Mouse (Mus musculus) ES-Bruce4 (cell line): ENCODE data around the gene Arhgap17. TPM values are rescaled to one million over a fixed set of nuclear protein-coding genes. Genes with fewer than 3 reads are reported as not detected.

ENCODE experiments used
- H3K27ac ChIP-seq: 2 replicates; pipeline ENCODE4 v1.5.1; 2012; ENCODE audit warnings: low read length, inconsistent platforms; ENCODE audit not compliant: insufficient read depth
- H3K27me3 ChIP-seq: 2 replicates; pipeline ENCODE4 v1.6.1; 2012; ENCODE audit warnings: mild to moderate bottlenecking, low read length, inconsistent platforms; ENCODE audit not compliant: control insufficient read depth, poor library complexity, insufficient read depth, severe bottlenecking
- H3K36me3 ChIP-seq: 2 replicates; pipeline ENCODE4 v1.6.1; 2012; ENCODE audit warnings: inconsistent platforms, mild to moderate bottlenecking, low read length, moderate library complexity; ENCODE audit not compliant: control insufficient read depth, poor library complexity, insufficient read depth, severe bottlenecking
- H3K4me1 ChIP-seq: one replicate; pipeline ENCODE4 v1.8.1; 2011; ENCODE audit warnings: low read length; ENCODE audit not compliant: control insufficient read depth, insufficient read depth
- H3K4me3 ChIP-seq: 2 replicates; pipeline ENCODE4 v1.5.1; 2011; ENCODE audit warnings: low read depth, mild to moderate bottlenecking, low read length
- H3K9ac ChIP-seq: 2 replicates; pipeline ENCODE4 v1.6.1; 2012; ENCODE audit warnings: low read depth, mild to moderate bottlenecking, inconsistent platforms; ENCODE audit not compliant: poor library complexity, severe bottlenecking
- H3K9me3 ChIP-seq: replicated peaks from 2 replicates; pipeline ENCODE4 v1.6.1; 2012; ENCODE audit warnings: mild to moderate bottlenecking, low read length, inconsistent platforms; ENCODE audit not compliant: control insufficient read depth, poor library complexity, insufficient read depth, severe bottlenecking
- CTCF ChIP-seq: IDR thresholded peaks from one replicate; pipeline ENCODE4 v1.8.1; 2011; ENCODE audit warnings: low read depth, low read length
- EP300 ChIP-seq: IDR thresholded peaks from 2 replicates; pipeline ENCODE4 v1.6.1; 2011; ENCODE audit warnings: low read depth, low read length; ENCODE audit not compliant: insufficient read depth
- POLR2A ChIP-seq: IDR thresholded peaks from one replicate; pipeline ENCODE4 v1.8.1; 2011; ENCODE audit warnings: low read length; ENCODE audit not compliant: insufficient read depth
- polyA plus RNA-seq: library from polyadenylated mRNA; stranded (reverse); fragments of >200 nt; gene quantifications from 2 replicates; pipeline ENCODE4 v1.2.4, GENCODE M21; 2011; ENCODE audit warnings: low read depth; ENCODE audit not compliant: missing spikeins, insufficient read depth, insufficient read length

The Arhgap17 gene
- polyA plus RNA-seq, 1 experiment: 38.2 TPM

GRCm38 (mm10) chr7:123311836-123312235 lies 57.9 kb downstream of the Arhgap17 start:
- no peak for TF ChIP-seq EP300
- TF ChIP-seq CTCF: no peak
- TF ChIP-seq POLR2A: no peak
- H3K36me3 ChIP-seq: peaks cover 7% of the 10 kb centered on the region
- H3K4me1 ChIP-seq: no peaks in the 10 kb centered on the region
- no peak overlapping the region for H3K9ac ChIP-seq
- no peaks in the 10 kb centered on the region for H3K9me3 ChIP-seq
- H3K27me3 ChIP-seq: no peaks in the 10 kb centered on the region
- no peak overlapping the region for H3K27ac ChIP-seq
- no peak overlapping the region for H3K4me3 ChIP-seq

- H3K4me3 ChIP-seq: no peak overlapping the region
- no peak overlapping the region for H3K9ac ChIP-seq
- TF ChIP-seq POLR2A: no peak
- no peak for TF ChIP-seq EP300
- TF ChIP-seq CTCF: no peak
- H3K9me3 ChIP-seq: no peaks in the 10 kb centered on the region
- no peak overlapping the region for H3K27ac ChIP-seq
- peaks cover 7% of the 10 kb centered on the region for H3K36me3 ChIP-seq
- H3K4me1 ChIP-seq: no peaks in the 10 kb centered on the region
- H3K27me3 ChIP-seq: no peaks in the 10 kb centered on the region
Measured at GRCm38 (mm10) chr7:123307887-123308558, 61.7 kb downstream of the Arhgap17 start.

- Histone ChIP-seq H3K36me3 (peaks cover 7% of the 10 kb centered on the region), H3K4me3 (no peak overlapping the region), H3K27me3 (no peaks in the 10 kb centered on the region), H3K27ac (no peak overlapping the region), H3K9ac (no peak overlapping the region), H3K9me3 (no peaks in the 10 kb centered on the region), H3K4me1 (no peaks in the 10 kb centered on the region)
- TF ChIP-seq CTCF: no peak
- TF ChIP-seq POLR2A: no peak
- no peak for TF ChIP-seq EP300
Measured at GRCm38 (mm10) chr7:123307236-123307635, 62.5 kb downstream of the Arhgap17 start.

GRCm38 (mm10) chr7:123305397-123305796 lies 64.3 kb downstream of the Arhgap17 start:
- Histone ChIP-seq H3K4me1 (no peaks in the 10 kb centered on the region), H3K27me3 (no peaks in the 10 kb centered on the region), H3K9ac (no peak overlapping the region), H3K4me3 (no peak overlapping the region), H3K27ac (no peak overlapping the region), H3K36me3 (peaks cover 7% of the 10 kb centered on the region), H3K9me3 (no peaks in the 10 kb centered on the region)
- no peak for TF ChIP-seq EP300
- no peak for TF ChIP-seq CTCF
- TF ChIP-seq POLR2A: no peak

GRCm38 (mm10) chr7:123300258-123300657 lies 69.5 kb downstream of the Arhgap17 start:
- H3K9me3 ChIP-seq: no peaks in the 10 kb centered on the region
- H3K9ac ChIP-seq: no peak overlapping the region
- no peak overlapping the region for H3K4me3 ChIP-seq
- no peak for TF ChIP-seq CTCF
- no peak for TF ChIP-seq EP300
- no peak overlapping the region for H3K27ac ChIP-seq
- H3K27me3 ChIP-seq: no peaks in the 10 kb centered on the region
- H3K36me3 ChIP-seq: peaks cover 4% of the 10 kb centered on the region
- H3K4me1 ChIP-seq: no peaks in the 10 kb centered on the region

GRCm38 (mm10) chr7:123298225-123298624 lies 71.5 kb downstream of the Arhgap17 start:
- no peaks in the 10 kb centered on the region for H3K4me1 ChIP-seq
- H3K36me3 ChIP-seq: peaks cover 4% of the 10 kb centered on the region
- H3K9ac ChIP-seq: no peak overlapping the region
- H3K27ac ChIP-seq: no peak overlapping the region
- TF ChIP-seq CTCF (no peak), POLR2A (no peak), EP300 (no peak)
- no peaks in the 10 kb centered on the region for H3K27me3 ChIP-seq
- H3K9me3 ChIP-seq: no peaks in the 10 kb centered on the region
- no peak overlapping the region for H3K4me3 ChIP-seq
